Mouse (Mus musculus) adrenal gland, postnatal 36 days (tissue): ENCODE results near the gene Clec2h. TPM values are rescaled to one million over a fixed set of nuclear protein-coding genes. Genes with fewer than 3 reads are reported as not detected.
"Not testable (repeated sequence)": the region's sequence is repeated elsewhere in the genome, so short reads cannot be mapped to it uniquely, and the experiment has no call there.

Experiments used
- DNase-seq, 2 experiments: peaks; one replicate each; pipeline ENCODE4 v3.0.0; 2021; ENCODE audit warnings: mixed read lengths in 1 of 2
- long read RNA-seq, 2 experiments: library from polyadenylated mRNA; stranded (forward); transcript quantifications; one replicate each; pipeline ENCODE4 v2.0.0; 2021; ENCODE audit warnings: borderline sequencing depth in 2 of 2
- total RNA-seq, 2 experiments: library from RNA; stranded (reverse); gene quantifications; 2 replicates each; pipeline ENCODE4 v1.2.3; 2021

The Clec2h gene
- total RNA-seq = under 1 TPM in 1 of 2 experiments, not detected in 1; 0.56 TPM
- long read RNA-seq, experiment 1 = 0 reads
- long read RNA-seq, experiment 2 = 0 reads

GRCm38 (mm10) chr6:128662206-128662605 lies at the start of gene Clec2h:
TSS of gene Clec2h (plus strand) at chr6:128662385.
- DNase-seq = peak; percentile 10 to 19

GRCm38 (mm10) chr6:128622733-128623132 lies 39.5 kb upstream of the Clec2h start:
- DNase-seq = peak in 1 of 2 experiments; percentile 5

DNA sequence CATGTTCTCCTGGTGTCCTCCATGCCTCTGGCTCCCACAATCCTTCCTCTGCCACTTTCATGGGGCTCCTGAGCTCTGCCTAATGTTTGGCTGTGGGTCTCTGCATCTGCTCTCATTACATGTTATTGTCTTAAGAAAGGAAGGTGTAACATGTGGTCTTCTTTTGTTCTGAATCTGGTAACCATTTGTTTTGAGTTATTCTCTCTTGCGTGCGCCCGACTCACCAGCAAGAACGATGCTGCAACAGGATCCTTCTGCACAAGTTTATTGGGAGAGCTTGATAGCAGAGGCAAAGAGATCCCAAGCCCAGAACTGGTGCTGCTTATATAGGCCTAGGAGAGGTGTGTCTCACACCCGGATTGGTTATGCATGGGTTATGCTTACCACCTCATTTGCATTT lies 38.8 kb upstream of the Clec2h start, which contains the start of gene Klrb1a:
Gene Klrb1a (minus strand): TSS at position 101 of the 400 bp plus-strand sequence.
- DNase-seq = not testable (repeated sequence)

DNA sequence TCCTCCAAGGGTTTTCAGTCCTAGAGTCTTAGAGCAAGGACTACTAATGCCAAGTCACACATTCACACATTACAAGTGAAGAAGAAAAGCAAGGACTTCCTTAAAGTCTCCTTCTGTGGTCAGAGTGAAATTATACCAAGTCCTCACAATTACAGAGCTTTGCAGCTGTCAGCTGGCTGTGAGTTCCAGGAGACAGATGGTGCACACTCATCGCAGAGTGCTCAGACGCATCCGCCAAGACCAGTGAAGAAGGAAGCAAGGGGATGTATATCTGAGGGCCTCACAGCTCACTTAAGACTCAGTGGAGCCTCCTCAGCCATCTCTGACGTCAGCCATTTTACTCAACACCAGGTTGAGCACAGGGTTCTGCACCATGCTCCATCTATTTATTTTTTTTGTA lies 37.8 kb upstream of the Clec2h start:
- no peak for DNase-seq

GRCm38 (mm10) chr6:128625246-128625645 lies 36.9 kb upstream of the Clec2h start:
- not testable (repeated sequence) for DNase-seq

DNA sequence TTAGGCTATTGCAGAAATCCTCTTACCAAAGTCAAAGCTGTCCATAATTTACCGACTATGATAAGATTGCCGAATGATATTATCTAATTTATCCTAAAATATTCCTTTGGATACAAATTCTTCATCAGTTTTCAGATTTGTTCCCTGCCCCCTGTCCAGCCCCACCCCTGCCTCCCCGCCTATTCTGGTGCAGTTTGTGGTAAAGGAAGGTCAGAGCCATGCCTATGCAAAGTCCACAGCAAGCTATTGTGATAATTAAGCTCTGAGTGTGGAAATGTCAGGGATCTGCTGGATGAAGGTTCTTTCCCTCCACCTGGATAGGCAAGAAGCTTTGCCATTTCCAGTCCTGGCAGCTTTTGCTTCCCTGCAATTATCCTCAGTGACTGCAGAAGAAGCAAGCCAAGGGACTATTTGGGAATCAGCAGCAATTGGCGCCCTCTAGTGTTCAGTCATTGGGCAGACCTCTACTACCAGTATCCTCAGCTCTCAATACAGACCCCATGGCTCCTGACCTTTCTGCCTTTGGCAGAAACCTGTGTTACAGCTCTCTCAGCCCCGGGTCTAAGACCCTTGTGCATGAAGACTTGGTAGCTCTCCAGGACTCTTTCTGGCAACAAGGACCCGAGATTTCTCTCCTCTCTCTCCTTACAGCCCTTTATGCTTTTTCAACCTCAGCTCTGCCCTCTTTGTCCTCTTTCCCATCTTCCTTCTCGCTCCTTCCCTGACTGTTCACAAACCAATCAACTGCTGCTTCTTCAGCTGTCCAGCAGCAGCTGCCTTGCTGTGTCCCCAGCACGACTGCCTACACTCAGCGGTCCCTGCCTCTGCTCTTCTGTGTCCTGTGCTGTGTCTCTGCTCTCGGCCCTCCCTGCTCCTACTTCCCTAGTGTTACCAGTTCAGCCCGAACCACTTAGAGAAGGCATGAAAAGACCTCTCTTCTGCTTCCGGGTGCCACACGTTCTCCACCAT lies 32.1 kb upstream of the Clec2h start:
- DNase-seq = peak; percentile 27 to 41

DNA sequence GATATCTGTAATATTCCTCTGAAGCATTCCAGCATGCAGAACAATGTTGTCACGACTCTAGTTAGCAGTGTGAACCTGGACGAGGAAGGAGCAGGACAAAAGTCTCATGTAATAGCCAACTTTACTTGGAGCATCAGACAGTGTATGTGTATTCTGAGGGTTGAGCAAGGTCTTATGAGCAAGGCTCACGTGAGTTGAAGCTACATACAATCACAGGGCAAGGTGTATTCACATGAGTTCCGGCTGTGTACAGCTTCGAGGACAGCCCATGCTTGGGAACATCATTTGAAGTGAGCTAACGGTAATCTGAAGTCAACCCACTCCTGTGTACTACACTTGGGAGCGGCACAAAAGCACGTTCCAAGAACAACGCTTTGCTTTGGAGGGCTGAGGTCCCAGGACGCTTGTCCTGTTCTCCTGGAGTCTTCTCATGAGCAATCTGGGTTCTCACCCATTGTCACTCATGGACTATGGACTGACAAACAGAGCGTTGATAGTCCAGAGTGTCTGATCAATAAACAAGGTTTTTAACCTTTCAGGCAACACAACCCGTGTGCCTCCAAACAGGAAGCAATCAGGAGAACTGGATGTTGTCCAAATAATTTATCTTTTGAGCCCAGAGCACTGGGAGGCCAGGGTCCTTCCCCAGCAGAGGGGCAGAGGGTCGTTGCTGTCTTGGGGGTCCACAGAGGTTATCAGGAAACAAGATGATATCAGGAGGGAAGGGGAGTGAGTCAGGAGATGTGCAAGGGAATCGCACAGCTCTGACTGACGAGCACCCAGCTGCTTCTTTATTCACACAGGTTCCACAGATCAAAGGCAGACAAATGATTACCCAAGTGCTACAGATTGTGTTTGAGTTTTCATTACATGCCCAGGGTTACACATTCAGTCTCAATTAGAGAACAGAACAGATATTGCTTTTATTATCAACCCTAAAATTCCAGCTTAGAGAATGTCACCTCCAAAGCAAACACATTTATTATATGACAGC lies 31.0 kb upstream of the Clec2h start:
- DNase-seq = not testable (repeated sequence)

- no peak for DNase-seq
These were observed 21.5 kb upstream of the Clec2h start for GRCm38 (mm10) chr6:128640673-128641072.

DNA sequence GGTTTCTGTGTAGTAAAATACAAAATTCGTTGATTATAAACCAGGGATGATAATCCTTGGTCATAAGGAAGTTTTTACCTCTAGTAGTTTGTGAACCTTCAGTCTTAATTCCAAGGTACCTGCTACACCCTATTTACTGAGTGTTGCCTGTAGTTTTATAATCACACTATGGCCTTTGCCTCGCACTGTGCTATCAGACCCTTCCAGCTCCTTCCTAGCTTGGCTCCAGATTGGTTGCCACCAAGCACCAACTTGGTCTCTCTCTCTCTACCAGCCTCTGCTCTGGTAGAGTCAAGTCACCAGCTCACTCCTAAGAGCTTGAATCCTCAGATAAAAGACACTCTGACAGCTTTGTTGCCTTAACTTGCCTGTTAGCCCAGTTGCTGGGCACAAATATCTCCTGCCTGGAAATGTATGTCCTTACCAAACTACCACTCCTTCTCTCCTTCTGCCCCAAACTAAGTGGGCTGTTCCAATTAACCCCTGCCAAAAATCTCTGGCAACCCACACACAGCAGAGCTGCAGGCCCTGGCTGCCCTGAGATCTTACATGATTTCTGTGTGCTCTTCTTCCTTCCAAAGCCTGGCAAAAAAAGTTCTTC lies 21.0 kb upstream of the Clec2h start:
- no peak for DNase-seq

DNA sequence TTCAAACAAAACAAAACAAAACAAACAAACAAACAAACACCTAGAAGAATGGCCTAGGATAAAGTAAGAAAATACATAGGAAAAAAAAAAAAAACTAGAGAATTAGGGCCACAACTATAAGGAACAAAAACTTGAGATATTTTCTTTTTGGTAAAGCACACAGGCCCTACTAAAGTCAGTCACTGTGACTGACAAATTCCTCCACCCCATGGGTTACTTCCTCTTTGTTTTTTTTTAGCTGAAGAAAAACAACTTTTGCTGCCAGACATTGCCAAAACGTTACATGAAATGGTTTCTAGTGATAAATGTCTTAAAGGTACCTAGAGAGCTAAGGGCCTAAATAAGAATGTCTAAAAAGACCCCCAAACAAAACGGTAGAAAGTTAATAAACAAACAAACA lies 18.2 kb upstream of the Clec2h start:
- no peak for DNase-seq

DNA sequence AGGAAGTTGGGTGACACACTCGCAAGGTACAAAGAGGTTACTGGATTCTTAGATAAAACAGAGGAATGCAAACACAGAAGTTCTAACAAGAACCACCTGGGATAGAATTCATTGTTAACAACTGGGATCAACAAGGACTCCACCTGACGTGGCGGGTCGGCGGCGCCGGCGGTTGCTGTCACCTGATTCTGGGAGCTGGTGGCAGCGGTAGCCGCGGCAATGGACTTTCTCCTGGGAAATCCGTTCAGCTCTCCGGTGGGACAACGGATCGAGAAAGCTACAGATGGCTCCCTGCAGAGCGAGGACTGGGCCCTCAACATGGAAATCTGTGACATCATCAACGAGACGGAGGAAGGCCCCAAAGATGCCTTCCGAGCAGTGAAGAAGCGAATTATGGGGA lies 17.5 kb upstream of the Clec2h start:
- not testable (repeated sequence) for DNase-seq

- DNase-seq = not testable (repeated sequence)
These were observed 16.5 kb upstream of the Clec2h start for GRCm38 (mm10) chr6:128645708-128646107.

DNA sequence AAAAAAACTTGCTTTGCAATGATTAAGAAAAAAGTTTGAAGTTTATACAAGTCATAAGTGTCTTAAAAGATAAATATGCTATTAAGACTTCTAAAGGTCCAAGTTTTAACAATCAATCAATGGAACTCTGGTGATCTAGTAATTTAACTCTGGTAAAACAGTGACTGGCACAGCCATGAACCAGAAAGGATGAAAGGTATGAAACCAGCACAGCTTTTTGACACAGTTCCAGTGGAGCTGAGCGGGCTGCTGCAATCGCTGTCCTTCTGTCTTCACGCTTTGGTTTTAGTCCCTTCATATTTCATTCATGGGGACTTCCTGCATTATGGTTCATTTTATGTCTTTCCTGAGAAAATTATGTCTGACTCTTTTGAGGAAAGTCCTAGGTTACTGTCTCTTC lies 12.5 kb upstream of the Clec2h start:
- peak in 1 of 2 experiments; percentile 9 for DNase-seq

DNA sequence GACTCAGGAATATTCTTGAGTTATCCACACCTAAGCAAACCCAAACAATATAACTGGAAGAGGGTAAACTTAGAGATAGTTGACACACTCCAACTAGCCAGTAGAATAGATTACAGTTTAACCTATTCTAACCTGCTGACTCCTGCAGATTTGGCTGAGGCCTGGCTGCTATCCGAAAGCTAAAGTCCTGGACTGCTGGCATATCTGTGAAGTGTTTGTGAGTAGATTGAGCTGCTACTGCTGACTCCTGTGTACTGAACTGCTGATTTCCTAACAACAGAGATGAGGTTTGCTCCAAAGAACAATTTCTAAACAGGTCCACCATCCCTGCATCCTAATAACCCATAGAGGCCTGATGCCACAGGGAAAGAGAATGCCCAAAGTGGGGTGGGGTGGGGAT lies 12.0 kb upstream of the Clec2h start:
- DNase-seq = peak in 1 of 2 experiments; percentile 3

- DNase-seq = not testable (repeated sequence)
These were observed 11.4 kb upstream of the Clec2h start for GRCm38 (mm10) chr6:128650827-128651226.

DNA sequence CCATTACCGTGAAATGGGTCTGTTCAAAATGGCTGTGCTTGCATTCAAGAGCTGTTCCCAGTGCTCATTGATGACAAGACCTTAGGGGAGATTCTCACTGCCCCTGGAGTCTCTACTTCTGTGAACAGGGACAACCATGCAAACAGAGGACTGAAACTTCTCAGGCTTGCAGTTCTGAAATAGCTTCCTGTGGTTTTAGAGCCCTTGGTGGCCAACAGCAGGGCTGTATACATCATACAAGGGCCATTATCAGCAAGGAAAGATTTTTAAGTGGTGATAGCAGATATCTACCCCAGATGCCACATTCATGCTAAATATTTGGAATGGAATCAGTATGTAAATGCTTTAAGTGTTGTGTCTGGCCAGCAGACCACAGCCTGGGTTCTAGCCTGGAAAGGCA lies 9.2 kb upstream of the Clec2h start:
- no peak for DNase-seq

- DNase-seq = no peak
These were observed 936 bp upstream of the Clec2h start for GRCm38 (mm10) chr6:128661249-128661648.

GRCm38 (mm10) chr6:128669936-128670335 lies 7.8 kb downstream of the Clec2h start:
- DNase-seq = no peak

DNA sequence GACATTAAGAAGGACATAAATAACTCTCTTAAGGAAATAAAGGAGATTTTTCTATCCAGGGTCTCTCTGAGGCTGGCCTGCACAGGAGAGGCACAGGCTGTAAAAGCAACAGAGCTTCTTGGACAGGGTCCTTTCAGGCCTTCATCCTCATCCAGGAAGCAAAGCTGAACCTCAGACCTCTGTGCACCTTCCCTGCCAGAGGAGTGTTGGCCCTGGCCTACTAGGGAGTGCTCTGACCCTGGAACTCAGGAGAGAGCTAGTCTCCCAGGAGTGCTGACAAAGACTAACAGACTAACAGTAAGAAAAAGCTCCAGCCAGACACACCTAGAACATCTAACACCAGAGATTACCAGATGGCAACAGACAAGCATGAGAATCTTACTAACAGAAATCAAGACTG lies 17.4 kb downstream of the Clec2h start:
- DNase-seq = no peak

GRCm38 (mm10) chr6:128701691-128702090 lies 39.5 kb downstream of the Clec2h start:
- DNase-seq = no peak

GRCm38 (mm10) chr6:128722959-128723358 lies 60.8 kb downstream of the Clec2h start, which contains the start of gene Klrb1:
TSS of gene Klrb1 (minus strand) at chr6:128723059.
- no peak for DNase-seq
